Mouse (Mus musculus) layer of hippocampus, postnatal 10 days (tissue): Measurements from ENCODE around the gene Ddx28. TPM values are rescaled to one million over a fixed set of nuclear protein-coding genes. Genes with fewer than 3 reads are reported as not detected.
"Not testable (repeated sequence)": the region's sequence is repeated elsewhere in the genome, so short reads cannot be mapped to it uniquely, and the experiment has no call there.

Experiments used
- DNase-seq, 2 experiments: peaks; one replicate each; pipeline ENCODE4 v3.0.0; 2021; ENCODE audit warnings: low spot score in 2 of 2
- total RNA-seq, 2 experiments: library from RNA; stranded (reverse); gene quantifications; 2 replicates each; pipeline ENCODE4 v1.2.3; 2021

Gene Ddx28
- total RNA-seq, 2 experiments from 2014 or later, result 12.7 to 14.7 TPM

DNA sequence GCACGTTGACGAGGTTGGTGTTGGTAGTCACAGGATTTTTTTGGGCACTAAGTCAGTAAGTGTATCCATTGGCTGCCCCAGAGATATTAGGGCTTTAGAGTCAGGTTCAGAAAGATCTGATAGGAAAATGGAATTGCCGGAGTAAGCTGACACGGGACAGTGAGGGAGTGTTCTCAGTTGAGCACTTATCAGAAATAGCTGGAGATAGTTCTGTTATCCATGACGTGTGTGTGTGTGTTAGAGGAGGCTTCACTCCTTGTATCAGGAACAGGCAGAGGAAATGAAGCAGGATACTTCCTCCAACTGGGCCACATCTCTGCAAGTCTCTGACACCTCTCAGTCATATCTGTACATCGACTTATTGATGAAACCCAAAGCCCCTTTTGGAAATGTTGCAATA is 4.6 kb upstream of the Ddx28 start:
- no peak for DNase-seq

DNA sequence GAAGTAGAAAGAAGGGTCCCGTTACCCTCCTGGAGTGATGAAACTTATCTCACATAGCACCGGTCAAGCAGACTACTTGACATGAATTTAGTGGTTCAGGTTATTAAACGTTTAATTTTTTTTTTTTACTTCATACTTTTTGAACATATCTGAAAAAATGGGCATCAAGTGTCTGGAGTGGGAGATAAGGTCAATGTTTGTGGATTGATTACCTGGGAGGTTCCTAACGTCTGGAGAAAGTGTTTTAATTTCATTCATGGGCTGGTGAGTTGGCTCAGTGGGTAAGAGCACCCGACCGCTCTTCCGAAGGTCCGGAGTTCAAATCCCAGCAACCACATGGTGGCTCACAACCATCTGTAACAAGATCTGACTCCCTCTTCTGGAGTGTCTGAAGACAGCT is 521 bp upstream of the Ddx28 start:
- not testable (repeated sequence) for DNase-seq

DNA sequence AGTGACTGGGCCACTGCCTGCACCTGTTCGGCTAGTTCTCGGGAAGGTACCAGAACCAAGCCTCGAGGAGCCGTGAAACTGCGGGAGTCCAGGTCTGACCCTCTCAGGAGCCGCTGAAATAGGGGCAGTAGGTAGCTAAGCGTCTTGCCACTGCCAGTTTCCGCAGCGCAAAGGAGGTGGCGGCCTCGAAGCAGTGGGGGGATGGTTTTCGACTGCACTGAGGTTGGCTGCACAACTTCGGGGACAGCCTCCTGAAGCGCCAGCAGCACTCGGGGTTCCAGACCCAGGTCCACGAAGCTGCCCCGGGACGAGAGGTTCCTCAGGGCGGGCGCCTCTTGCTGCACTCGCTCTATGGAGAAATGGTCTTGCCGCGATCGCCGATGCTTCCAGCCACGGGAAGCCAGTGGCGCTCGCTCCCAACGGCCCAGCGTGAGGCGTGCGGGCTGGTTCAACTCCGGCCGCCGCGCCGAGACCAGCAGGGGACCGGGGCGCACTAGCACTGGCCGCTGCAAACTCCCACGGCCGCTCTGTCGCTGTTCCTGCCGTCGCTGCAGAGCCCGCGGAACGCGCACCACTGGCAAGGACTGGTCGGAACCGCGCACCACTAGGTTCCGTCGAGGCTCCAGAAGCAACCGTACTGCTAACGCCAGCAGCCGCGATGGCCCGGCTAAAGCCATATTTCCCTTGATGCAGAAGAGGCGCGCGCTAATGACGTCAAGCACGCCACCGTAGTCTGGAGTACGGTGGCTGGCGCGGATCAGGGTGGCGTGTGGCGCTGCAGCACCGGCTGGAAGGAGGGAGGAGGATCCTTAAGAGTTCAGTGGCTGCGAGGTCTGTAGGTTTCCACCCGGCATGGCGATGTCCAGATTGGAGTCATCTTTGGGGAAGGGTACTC is 687 bp downstream of the Ddx28 start:
- peak; percentile 91 to 93 for DNase-seq

DNA sequence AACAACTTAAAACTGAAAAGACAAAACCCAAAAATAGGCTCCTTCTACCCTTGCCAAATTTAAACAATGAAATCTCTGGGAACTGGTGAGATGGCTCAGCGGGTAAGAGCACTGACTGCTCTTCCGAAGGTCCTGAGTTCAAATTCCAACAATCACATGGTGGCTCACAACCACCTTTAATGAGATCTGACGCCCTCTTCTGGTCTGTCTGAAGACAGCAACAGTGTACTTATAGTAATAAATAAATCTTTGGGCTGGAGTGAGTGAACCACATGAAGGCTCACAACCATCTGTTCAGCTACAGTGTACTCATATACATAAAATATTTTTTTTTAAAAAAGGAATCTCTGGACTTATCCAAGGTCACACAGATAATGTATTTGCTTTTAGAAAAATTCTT is 3.8 kb downstream of the Ddx28 start:
- DNase-seq, result not testable (repeated sequence)

DNA sequence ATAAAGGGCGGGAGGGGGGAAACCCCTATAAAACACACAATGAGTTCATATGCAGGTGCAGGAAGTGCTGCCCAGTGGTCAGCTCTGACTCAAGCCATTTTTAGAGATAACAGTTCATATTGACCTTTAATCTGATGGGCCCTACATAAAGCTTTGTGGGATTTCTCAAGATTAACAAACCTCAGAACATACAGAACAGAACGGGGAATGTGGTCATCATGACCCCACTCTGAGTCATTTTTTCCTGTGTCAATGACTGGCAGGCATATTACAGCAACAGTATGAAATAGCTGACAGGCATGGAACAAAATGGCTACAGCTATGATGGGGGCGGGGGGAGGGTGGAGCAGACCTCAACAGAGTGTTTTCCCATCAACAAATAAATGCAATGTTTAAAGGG is 4.5 kb downstream of the Ddx28 start:
- no peak for DNase-seq

DNA sequence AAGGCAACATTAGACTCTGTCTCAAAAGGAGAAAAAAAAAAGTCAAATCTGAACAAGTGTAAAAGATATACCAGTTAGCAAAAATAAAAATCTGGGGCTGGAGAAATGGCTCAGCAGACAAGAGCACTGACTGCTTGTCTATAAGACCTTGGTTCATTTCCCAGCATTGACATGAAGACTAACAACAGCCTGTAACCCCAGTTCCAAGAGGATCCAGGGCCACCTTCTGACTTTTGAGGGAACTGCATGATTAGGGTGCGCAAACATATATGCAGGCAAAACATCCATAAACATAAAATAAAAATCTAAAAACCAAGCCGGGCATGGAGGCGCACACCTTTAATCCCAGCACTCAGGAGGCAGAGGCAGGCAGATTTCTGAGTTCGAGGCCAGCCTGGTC is 5.3 kb downstream of the Ddx28 start:
- no peak for DNase-seq

DNA sequence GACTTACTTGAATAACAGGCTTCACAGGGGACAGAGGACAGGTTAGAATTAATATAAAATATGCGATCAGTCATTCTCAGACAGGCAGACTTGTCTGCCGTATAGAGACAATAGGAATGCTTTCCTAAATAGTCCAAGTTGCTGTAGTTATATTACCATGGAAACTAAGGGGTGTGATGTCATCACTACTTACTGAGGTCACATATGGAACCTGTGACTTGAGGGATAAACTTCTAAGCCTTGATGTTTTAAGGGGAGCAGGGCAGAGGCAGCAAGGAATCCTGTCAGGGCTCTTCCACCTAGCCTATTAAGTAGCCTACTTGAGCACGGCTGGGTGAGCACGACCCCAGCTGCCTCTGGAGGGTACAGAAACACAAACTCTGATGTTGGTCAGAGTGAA is 5.8 kb downstream of the Ddx28 start, which contains the start of gene Dpep2nb:
Gene Dpep2nb (minus strand): TSS at position 101 of the 400 bp plus-strand sequence.
- DNase-seq, result no peak

DNA sequence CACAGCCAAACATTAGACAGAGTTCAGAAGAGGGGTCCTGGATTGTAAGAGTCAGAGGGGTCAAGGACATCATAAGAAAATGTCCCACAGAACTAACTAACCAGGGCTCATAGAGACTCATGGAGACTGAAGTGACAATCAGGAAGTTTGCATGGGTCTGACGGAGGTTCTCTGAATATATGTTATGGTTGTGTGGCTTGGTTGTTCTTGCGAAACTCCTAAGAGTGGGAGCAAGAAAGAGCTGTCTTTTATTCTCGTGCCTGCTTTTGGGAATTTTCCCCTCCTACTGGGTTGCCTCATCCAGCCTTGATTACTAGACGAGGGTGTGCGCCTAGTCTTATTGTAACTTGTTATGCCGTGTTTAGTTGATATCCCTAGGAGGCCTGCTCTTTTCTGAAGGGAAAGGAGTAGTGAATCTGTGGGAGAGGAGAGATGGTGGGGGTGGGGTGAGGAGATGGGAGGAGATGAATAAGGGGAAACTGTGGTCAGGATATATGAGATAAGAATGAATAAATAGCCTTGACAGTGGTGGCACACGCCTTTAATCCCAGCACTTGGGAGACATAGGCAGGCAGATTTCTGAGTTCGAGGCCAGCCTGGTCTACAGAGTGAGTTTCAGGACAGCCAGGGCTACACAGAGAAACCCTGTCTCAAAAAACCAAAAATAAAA is 7.0 kb downstream of the Ddx28 start:
- no peak for DNase-seq

DNA sequence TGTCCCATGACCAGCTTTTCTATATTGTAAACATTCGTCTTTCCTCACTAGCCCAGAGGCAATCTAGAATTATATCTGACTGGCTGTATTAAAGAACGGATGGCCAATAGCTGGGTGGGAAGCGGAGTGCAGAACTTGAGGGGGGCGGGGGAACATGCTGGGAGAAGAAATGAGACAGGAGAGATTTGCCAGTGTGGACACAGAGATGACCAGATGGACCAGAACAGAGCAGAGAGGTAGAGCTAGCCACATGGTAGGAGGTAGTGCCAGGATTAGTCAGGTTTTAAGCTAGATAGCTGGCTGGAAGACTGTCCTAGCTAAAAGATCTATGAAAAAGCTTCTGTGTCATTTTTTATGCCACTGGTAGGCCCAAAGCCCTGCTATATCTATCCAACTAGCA is 9.8 kb downstream of the Ddx28 start:
- DNase-seq, result no peak

DNA sequence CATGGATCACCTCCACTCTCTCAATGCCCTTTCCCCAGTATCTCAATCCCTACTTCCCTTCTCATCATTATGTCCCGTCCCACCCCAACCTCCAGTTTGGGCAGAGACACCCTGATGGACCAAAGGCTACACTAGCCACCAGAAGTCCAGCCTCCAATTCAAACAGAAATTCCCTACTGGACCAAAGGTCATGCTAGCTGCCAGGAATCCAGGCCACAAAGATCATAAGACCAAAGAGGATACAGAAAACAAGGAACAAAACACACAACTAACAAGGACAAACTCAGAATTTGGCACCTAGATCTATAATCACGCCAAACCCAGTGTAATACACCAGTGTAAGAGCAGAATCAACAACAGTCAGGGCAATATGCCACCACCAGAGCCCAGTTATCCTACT is 12.7 kb downstream of the Ddx28 start:
- DNase-seq, result no peak

DNA sequence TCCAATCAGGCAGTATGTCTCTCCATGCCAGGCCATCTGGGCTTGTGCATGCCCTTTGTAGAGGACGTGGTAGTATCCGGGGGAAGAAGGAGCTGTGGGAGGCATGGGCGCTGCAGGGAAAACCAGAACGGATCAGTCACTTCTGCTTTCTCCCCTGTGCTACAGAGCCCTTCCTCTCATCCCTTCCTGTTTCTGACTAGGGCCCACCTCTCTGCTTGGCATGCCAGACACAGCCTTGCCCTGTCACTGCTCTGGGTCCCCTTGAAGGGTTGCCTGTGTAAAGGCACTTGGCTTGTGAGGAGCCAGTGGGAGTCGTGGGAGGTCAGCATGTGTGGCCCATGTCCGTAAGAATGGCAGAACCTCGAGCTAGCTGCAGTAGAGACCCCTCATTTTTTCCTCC is 15.3 kb downstream of the Ddx28 start:
- DNase-seq, result no peak

DNA sequence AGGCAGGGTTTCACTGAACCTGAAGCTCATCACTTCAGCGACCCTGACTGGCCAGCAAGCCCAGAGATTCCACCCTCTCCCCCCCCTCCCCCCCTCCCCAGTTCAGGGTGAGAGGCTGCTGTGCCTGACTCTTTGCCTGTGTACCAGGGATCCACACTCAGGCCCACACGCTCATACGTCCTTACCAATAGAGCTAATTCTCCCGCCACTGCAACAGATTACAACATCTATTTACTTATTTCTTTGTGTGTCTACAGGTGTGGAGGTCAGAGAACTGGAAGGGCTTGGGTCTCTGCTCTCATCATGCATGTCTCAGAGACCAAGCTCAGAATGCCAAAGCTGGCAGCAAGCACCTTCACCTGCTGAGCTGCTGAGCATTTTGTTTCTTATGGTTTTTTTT is 18.5 kb downstream of the Ddx28 start:
- no peak for DNase-seq

DNA sequence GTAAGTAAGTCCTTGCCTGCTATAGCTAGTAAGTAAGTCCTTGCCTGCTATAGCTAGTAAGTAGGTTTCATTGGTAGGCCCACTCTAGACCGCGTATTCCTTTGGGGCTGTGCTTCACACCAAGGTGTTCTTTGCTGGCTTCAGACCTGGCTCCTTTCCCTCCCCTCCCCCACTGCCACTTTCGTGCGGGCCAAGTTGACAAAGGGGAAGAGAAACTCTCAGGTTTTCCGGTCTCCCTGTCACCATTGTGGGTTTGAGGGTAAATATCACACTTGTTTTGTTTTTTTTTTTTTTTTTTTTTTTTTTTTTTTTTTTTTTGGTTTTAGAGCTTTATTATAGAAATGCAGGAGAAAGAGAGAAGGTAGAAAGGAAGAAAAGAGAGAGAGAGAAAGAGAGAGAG is 19.2 kb downstream of the Ddx28 start:
- DNase-seq, result no peak

DNA sequence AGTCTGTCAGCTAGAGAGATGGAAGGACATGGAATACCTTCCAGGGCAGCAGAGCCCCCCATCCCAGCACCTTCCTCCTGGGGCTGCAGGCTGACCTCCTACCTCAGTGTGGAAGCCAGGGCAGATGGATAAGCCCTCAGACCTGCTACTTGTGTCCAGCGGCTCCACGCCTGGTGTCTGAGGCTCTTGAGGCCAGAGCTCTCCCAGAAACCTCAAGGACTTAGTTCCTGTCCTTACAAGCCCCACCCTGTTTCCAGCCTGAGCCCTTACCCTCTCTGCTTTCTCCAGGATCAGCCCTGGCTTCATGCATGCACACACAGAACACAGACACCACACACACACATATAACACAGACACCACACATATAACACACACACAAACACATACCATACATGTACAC is 20.1 kb downstream of the Ddx28 start:
- DNase-seq, result no peak

DNA sequence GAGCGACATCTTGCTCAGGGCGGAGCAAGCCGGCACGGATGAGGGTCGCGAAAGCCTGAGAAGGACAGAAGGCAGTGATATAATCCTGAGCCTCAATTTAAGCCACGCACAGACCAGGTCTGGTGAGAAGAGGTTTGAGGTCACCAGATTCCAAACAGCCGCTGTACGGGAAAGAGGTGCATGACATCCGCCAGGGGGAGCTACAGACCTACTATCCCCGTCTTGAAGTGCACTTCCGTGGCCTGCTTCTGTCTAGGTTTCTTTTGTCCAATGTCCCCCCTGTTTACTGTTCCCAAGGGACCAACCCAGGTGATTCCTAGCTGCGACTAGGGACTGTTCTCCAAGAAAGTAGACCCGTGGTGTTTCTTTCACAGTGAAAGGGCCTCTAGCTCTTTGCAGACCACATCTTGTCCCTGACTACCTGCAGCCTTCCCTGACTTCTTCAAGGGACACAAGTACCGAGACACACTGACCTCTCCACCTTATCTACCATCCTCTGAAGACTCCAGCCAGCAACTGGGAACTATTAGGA is 20.8 kb downstream of the Ddx28 start, which contains the start of gene Dus2:
Gene Dus2 (plus strand): TSS at position 482 of the 532 bp plus-strand sequence.
- peak; percentile 81 to 82 for DNase-seq

DNA sequence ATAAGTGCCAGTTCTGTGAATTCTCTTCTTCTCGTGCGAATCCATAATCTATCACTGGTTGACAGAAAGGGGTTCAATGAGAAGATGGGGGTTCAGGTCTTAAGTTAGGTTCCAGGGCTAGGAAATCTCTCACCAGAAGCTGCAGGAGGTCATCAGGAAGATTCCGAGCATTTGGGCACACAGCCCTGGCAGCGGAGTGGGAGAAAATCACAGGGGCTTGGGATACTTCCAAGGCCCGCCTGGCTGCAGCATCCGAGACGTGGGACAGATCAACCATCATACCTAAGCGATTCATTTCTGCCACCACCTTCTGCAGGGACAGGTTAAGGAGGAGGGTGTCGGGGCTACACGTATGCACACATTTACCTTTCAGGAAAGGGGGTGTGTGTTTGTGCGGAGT is 23.1 kb downstream of the Ddx28 start:
- no peak for DNase-seq

DNA sequence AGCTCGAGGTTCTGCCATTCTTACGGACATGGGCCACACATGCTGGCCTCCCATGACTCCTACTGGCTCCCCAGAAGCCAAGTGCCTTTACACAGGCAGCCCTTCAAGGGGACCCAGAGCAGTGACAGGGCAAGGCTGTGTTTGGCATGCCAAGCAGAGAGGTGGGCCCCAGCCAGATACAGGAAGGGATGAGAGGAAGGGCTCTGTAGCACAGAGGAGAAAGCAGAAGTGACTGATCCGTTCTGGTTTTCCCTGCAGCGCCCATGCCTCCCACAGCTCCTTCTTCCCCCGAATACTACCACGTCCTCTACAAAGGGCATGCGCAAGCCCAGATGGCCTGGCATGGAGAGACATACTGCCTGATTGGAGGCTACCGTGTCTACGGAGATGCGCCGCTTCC is 28.3 kb downstream of the Ddx28 start:
- not testable (repeated sequence) for DNase-seq

DNA sequence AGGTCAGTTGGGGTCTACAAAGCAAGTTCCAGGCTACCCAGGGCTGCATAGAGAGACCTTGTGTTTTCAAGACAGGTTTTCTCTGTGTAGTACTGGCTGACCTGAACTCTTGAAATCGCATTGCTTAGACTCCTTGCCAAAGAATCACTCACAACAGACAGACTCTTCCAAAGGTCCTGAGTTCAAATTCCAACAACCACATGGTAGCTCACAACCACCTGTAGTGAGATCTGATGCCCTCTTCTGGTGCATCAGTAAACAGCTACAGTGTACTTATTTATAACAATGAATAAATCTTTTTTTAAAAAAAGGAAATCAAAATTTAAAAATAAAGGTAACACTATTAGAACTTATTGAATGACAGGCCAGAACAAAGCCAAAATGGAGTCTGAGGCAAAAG is 30.5 kb downstream of the Ddx28 start:
- DNase-seq, result no peak

DNA sequence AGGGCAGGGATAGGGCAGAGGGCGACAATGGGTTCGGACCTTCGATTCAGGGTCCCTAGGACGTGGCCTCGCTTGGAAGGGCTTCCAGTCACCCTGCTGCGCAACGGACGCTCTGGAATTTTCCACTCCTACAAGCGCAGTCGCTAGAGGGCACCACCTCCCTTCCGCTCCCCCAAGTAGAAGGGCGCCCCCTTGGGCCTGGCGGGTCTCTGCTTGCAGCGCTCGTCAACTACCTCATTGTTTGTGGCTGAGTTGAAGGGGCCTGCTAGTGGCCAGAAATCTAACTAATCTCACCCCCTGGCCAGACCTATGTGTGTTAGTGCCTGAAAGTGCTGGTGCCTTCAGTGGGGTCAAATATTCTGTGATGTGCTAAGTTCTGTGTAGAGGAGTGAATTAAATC is 32.4 kb downstream of the Ddx28 start, which contains the start of gene Dpep3:
Gene Dpep3 (minus strand): TSS at position 105 of the 400 bp plus-strand sequence.
- no peak for DNase-seq

DNA sequence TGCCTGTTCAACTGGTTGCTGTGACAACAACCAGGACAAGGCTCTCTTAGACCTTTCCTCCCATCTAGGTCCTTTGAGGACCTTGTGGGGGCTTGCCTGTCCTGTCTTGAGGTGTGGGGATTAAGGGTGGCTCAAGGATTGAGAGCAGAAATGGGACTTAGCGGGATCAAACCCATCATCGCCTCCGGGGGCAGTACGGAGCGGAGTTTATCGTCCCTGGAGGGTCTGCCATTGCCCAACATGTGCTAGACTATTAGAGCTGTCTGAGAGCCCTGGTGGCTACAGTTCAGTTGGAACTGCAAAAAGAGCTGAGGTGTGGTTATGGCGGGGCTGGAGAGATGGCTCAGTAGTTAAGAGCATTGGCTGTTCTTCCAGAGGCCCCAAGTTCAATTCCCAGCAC is 36.3 kb downstream of the Ddx28 start:
- no peak for DNase-seq

DNA sequence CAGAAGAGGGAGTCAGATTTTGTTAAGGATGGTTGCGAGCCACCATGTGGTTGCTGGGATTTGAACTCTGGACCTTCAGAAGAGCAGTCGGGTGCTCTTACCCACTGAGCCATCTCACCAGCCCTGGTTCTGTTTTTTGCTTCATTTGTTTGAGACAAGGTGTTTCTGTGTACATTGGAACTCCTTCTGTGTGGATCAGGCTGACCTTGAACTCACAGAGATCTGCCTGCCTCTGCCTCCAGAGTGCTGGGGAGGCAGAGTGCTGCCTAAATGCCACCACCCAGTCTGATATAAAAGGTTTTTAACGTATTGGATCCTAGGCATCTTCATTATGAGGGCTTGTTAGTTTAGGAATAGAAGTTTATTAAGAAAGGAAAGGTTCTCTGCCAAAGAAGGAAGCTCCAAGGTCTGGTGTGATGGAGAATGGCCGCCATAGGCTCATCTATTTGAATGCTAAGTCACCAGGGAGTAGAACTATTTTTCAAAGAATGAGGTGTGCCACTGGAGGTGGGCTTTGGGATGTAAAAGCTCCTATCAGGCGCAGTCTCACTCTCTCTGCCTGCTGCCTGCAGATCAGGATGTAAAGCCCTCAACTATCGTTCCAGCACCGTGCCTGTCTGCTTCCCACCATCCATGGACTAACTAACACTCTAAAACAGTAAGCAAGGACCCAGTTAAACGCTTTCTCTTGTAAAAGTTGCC is 40.5 kb downstream of the Ddx28 start:
- no peak for DNase-seq

DNA sequence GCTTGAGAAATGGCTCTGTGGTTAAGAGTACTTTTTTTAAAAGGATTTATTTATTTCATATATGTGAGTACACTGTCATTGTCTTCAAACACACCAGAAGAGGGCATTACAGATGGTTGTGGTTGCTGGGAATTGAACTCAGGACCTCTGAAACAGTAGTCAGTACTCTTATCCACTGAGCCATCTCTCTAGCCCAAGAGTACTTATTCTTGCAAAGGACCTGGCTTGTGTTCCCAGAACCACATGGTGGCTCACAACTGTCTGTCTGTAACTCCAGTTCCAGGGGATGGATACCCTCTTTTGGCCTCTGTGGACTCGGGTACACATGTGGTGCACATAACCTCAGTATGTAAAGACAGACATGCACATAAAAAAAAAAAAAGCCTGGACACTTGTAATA is 42.3 kb downstream of the Ddx28 start:
- no peak for DNase-seq
